Mouse (Mus musculus): ENCODE measurements around the gene Fam234b. TPM values are rescaled to one million over a fixed set of nuclear protein-coding genes. Genes with fewer than 3 reads are reported as not detected.

The Fam234b gene
- polyA plus RNA-seq, 1 experiment from 2014 or later: 21.2 TPM

DNA sequence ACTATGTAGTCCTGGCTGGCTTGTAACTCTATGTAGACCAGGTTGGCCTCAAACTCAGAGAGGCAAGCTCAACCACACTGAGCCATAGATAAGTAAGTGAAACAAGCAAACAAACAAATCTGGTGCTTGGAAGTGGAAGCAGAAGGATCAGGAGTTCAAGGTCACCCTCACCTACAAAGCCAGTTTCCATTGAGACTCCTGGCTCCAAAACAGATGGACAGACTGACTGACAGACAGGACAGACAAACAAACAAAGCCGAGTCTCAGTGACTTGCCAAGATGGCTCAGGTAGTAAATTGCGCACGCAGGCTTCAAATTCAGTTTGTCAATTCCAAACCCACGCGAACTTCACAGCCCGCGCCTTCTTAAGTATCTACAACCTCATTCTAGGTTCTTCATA, 331 bp upstream of the Fam234b start:
- H3K36me3 ChIP-seq (ENCODE audit: control insufficient read depth, insufficient read depth, low read length): no peaks in the 10 kb centered on the region
- 23% methylated on average over 7 of the region's 7 CpGs for WGBS
- DNase-seq (ENCODE audit: low spot score) (no peak), ATAC-seq (ENCODE audit: insufficient number of reproducible peaks, low FRiP score, low TSS enrichment, low read depth) (no peak)
- H3K9ac ChIP-seq (ENCODE audit: low read length): peak overlapping the region; percentile 89; the same call in 1 of the 2 replicates
- H3K27ac ChIP-seq (replicated peaks; ENCODE audit: low read depth, low read length): no peak overlapping the region
- no peaks in the 10 kb centered on the region for H3K9me3 ChIP-seq (ENCODE audit: control insufficient read depth, low read length)
- H3K4me2 ChIP-seq (ENCODE audit: low read depth, severe bottlenecking): peak overlapping the region; percentile 79
- H3K4me3 ChIP-seq (ENCODE audit: low read depth, low read length): peak overlapping the region; percentile 78
- no peaks in the 10 kb centered on the region for H3K27me3 ChIP-seq (ENCODE audit: control insufficient read depth, insufficient read depth, low read length)
- H3K4me1 ChIP-seq (ENCODE audit: control insufficient read depth, insufficient read depth, low read length): 0 out of 2 replicates have a peak, but pooled peaks cover 6% of the 10 kb centered on the region

DNA sequence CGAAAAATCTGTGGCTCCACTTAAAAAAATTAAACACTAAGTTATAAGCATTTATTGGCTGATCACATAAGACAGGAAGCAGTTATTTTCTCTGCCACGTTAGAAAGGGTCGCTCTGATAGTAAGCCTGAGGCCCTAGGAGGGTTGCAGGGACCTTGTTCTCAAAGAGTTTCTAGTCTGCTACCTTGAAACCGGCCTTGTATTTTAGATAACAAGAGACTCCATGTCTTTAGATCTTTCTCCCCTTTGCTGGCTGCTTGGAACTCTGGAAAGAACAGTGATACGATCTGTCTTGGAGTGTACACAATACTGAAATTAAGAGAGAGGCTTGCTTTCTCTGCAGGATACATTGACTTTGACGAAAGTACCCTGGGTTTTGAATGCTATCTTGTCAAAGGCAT, 949 bp downstream of the Fam234b start:
- Histone ChIP-seq H3K4me2 (ENCODE audit: low read depth, severe bottlenecking) (peak overlapping the region; percentile 79), H3K27me3 (ENCODE audit: control insufficient read depth, insufficient read depth, low read length) (no peaks in the 10 kb centered on the region), H3K4me1 (ENCODE audit: control insufficient read depth, insufficient read depth, low read length) (0 out of 2 replicates have a peak, but pooled peaks cover 6% of the 10 kb centered on the region), H3K4me3 (ENCODE audit: low read depth, low read length) (peak overlapping the region; percentile 78), H3K9me3 (ENCODE audit: control insufficient read depth, low read length) (no peaks in the 10 kb centered on the region), H3K36me3 (ENCODE audit: control insufficient read depth, insufficient read depth, low read length) (no peaks in the 10 kb centered on the region), H3K9ac (ENCODE audit: low read length) (no peak overlapping the region), H3K27ac (replicated peaks; ENCODE audit: low read depth, low read length) (no peak overlapping the region)
- WGBS: 60% methylated on average over 6 of the region's 6 CpGs
- DNase-seq (ENCODE audit: low spot score) (no peak), ATAC-seq (ENCODE audit: insufficient number of reproducible peaks, low FRiP score, low TSS enrichment, low read depth) (no peak)

DNA sequence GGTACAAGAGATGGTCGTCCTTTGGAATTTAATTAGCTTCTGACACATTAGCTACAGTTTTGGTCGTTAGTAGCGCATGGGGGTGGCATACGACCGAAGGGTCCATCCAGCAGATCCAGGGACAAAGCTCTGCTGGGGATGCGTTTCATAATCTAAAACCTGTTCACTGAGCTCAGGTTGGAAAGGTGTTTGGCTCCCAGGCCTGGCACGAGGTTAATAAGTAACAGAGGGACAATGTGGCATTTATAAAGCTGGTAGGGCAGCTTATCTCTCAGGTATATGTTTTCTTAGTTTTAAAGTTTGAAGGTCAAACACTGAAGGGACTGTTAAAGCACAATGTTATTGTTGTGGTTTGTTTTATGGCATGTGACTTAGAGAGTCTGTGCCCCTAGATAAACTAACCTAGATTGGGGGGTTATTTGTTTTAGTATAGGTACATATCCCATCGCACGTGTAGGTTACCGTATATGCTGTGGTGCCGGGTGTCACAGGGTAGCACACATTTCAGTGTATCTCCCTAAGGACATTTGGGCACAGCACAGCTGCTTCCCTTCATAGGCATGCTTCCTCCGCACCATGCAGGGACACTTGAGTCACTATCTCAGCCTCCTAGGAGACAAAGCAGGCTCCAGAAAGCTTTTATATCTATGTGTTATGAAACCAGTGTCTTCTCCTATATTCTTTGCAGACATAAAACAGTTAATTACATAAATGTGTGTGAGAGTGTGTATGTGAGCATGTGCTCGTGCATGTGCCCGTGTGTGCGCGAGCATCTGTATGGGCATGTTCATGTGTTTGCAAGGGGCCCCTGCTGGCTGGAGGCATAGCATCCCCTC, 2.6 kb downstream of the Fam234b start:
- H3K27ac ChIP-seq (replicated peaks; ENCODE audit: low read depth, low read length): no peak overlapping the region
- no peak overlapping the region for H3K4me2 ChIP-seq (ENCODE audit: low read depth, severe bottlenecking)
- H3K9ac ChIP-seq (ENCODE audit: low read length): no peak overlapping the region; the same call in 1 of the 2 replicates
- 0 out of 2 replicates have a peak, but pooled peaks cover 6% of the 10 kb centered on the region for H3K4me1 ChIP-seq (ENCODE audit: control insufficient read depth, insufficient read depth, low read length)
- no peaks in the 10 kb centered on the region for H3K36me3 ChIP-seq (ENCODE audit: control insufficient read depth, insufficient read depth, low read length)
- DNase-seq (ENCODE audit: low spot score) (no peak), ATAC-seq (ENCODE audit: insufficient number of reproducible peaks, low FRiP score, low TSS enrichment, low read depth) (no peak)
- no peaks in the 10 kb centered on the region for H3K9me3 ChIP-seq (ENCODE audit: control insufficient read depth, low read length)
- 87% methylated on average over 16 of the region's 16 CpGs for WGBS
- no peaks in the 10 kb centered on the region for H3K27me3 ChIP-seq (ENCODE audit: control insufficient read depth, insufficient read depth, low read length)
- H3K4me3 ChIP-seq (ENCODE audit: low read depth, low read length): no peak overlapping the region

DNA sequence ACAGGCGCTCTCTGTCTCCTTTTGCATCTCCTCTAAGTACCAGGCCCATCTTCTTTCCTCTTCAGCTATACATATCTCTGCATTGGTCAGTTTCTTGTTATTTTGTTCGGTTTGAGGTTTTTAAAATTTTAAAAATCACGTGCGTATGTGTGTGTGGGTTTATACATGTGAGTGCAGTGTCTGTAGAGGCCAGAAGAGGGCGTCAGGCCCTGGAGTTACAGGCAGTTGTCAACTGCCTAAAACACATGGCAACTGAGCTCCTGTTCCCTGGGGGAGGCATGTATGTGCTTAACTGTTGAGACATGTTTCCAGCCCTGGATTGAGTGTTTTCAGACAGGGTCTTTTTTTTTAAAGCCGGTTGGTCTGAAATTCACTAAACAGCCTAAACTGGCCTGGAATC, 4.9 kb downstream of the Fam234b start:
- Histone ChIP-seq H3K9me3 (ENCODE audit: control insufficient read depth, low read length) (no peaks in the 10 kb centered on the region), H3K36me3 (ENCODE audit: control insufficient read depth, insufficient read depth, low read length) (no peaks in the 10 kb centered on the region), H3K4me2 (ENCODE audit: low read depth, severe bottlenecking) (no peak overlapping the region), H3K27me3 (ENCODE audit: control insufficient read depth, insufficient read depth, low read length) (no peaks in the 10 kb centered on the region), H3K4me1 (ENCODE audit: control insufficient read depth, insufficient read depth, low read length) (0 out of 2 replicates have a peak, but pooled peaks cover 6% of the 10 kb centered on the region), H3K9ac (ENCODE audit: low read length) (no peak overlapping the region), H3K4me3 (ENCODE audit: low read depth, low read length) (no peak overlapping the region), H3K27ac (replicated peaks; ENCODE audit: low read depth, low read length) (no peak overlapping the region)
- DNase-seq (ENCODE audit: low spot score) (no peak), ATAC-seq (ENCODE audit: insufficient number of reproducible peaks, low FRiP score, low TSS enrichment, low read depth) (no peak)
- WGBS: 83% methylated on average over 6 of the region's 6 CpGs

DNA sequence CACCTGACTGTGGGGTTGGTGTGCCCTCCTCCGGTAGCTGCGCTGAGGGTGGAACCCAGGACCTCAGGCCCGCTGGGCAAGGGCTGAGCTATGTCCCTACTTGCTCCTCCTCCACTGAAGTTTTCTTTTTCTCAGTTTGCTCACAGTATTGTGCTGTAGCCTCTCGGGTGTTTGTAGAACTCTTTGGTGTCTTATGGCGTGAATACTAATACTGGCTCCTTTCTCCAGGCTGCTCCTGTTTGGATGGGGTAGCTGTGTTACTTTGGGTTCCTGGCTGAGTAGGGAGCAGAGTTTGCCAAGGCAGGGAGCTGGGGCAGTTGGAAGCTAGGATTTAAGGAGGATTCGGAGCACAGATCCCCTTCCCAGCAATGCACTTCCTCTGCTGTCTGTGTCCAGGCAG, 6.0 kb downstream of the Fam234b start:
- H3K36me3 ChIP-seq (ENCODE audit: control insufficient read depth, insufficient read depth, low read length): no peaks in the 10 kb centered on the region
- H3K4me3 ChIP-seq (ENCODE audit: low read depth, low read length): no peak overlapping the region
- no peak overlapping the region for H3K4me2 ChIP-seq (ENCODE audit: low read depth, severe bottlenecking)
- no peaks in the 10 kb centered on the region for H3K27me3 ChIP-seq (ENCODE audit: control insufficient read depth, insufficient read depth, low read length)
- H3K9me3 ChIP-seq (ENCODE audit: control insufficient read depth, low read length): no peaks in the 10 kb centered on the region
- WGBS: 70% methylated on average over 6 of the region's 6 CpGs
- H3K9ac ChIP-seq (ENCODE audit: low read length): no peak overlapping the region
- H3K27ac ChIP-seq (replicated peaks; ENCODE audit: low read depth, low read length): no peak overlapping the region
- DNase-seq (ENCODE audit: low spot score) (no peak), ATAC-seq (ENCODE audit: insufficient number of reproducible peaks, low FRiP score, low TSS enrichment, low read depth) (no peak)
- H3K4me1 ChIP-seq (ENCODE audit: control insufficient read depth, insufficient read depth, low read length): 0 out of 2 replicates have a peak, but pooled peaks cover 1% of the 10 kb centered on the region

DNA sequence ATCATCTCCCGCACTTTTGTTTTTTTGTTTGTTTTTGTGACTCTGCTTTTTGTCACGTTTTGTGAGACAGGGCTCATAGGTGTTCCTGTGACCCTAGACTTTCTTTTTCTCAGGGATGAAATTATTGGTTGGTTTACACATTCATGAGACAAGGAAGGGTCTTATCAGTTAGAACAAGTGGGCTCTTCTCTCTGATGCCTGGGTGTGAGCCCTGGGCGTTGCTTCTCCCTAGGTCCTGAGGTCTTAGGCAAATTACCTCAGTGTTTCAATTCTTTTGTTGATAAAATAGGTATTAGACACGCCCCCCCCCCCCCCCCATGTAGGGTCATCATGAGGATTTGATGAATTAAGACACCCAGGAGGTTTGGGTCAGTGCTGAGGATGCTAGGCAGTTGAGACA, 7.1 kb downstream of the Fam234b start:
- H3K27ac ChIP-seq (replicated peaks; ENCODE audit: low read depth, low read length): no peak overlapping the region
- no peaks in the 10 kb centered on the region for H3K9me3 ChIP-seq (ENCODE audit: control insufficient read depth, low read length)
- DNase-seq (ENCODE audit: low spot score) (no peak), ATAC-seq (ENCODE audit: insufficient number of reproducible peaks, low FRiP score, low TSS enrichment, low read depth) (no peak)
- WGBS: 78% methylated on average over 4 of the region's 4 CpGs
- H3K36me3 ChIP-seq (ENCODE audit: control insufficient read depth, insufficient read depth, low read length): no peaks in the 10 kb centered on the region; the same call in 1 of the 2 replicates
- H3K4me3 ChIP-seq (ENCODE audit: low read depth, low read length): no peak overlapping the region
- no peak overlapping the region for H3K9ac ChIP-seq (ENCODE audit: low read length)
- H3K4me2 ChIP-seq (ENCODE audit: low read depth, severe bottlenecking): no peak overlapping the region
- no peaks in the 10 kb centered on the region for H3K4me1 ChIP-seq (ENCODE audit: control insufficient read depth, insufficient read depth, low read length)
- H3K27me3 ChIP-seq (ENCODE audit: control insufficient read depth, insufficient read depth, low read length): no peaks in the 10 kb centered on the region

DNA sequence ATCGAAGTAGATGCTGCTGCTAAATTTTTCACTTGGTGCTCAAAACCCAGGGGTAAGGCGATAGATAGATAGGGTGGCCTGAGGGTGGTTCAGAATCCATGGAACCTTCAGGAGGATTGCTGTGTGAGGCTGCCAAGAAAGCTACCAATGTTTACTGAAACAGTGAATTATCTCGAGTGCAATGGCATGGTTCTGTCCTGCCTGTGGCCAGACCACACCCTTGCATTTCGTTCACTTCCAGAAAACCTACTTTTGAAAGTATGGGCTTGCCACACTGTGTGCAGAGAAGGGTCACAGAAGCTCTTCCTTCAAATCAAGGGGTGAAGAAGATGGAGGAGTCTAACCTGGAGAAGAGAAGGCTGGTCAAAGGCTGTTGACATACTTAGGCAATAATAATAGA, 8.0 kb downstream of the Fam234b start:
- WGBS: 95% methylated on average over 4 of the region's 4 CpGs
- Histone ChIP-seq H3K4me1 (ENCODE audit: control insufficient read depth, insufficient read depth, low read length) (no peaks in the 10 kb centered on the region), H3K4me2 (ENCODE audit: low read depth, severe bottlenecking) (no peak overlapping the region), H3K36me3 (ENCODE audit: control insufficient read depth, insufficient read depth, low read length) (no peaks in the 10 kb centered on the region; the same call in 1 of the 2 replicates), H3K9me3 (ENCODE audit: control insufficient read depth, low read length) (no peaks in the 10 kb centered on the region), H3K9ac (ENCODE audit: low read length) (no peak overlapping the region), H3K4me3 (ENCODE audit: low read depth, low read length) (no peak overlapping the region), H3K27me3 (ENCODE audit: control insufficient read depth, insufficient read depth, low read length) (no peaks in the 10 kb centered on the region), H3K27ac (replicated peaks; ENCODE audit: low read depth, low read length) (no peak overlapping the region)
- ATAC-seq (ENCODE audit: insufficient number of reproducible peaks, low FRiP score, low TSS enrichment, low read depth) (no peak), DNase-seq (ENCODE audit: low spot score) (no peak)

DNA sequence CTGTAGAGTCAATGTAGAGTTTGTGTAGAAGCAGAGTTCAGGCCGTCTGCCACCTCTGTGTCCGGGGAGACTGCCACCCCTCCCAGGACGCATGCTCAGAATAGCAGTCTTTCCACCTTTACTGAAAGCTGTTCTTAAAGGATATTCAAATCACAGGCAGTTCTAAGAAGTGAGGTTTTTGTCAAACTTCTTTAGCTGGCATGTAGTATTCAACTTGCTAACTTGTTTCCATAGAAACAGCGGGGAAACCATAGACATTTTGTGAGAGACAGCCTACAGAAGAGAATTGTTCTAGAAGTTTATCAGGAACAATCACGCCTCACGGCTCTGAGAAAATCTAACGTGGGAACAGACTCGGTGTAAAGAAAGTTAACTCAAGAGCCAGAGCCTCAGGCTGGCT, 9.1 kb downstream of the Fam234b start:
- Histone ChIP-seq H3K4me1 (ENCODE audit: control insufficient read depth, insufficient read depth, low read length) (no peaks in the 10 kb centered on the region), H3K36me3 (ENCODE audit: control insufficient read depth, insufficient read depth, low read length) (no peaks in the 10 kb centered on the region; the same call in 1 of the 2 replicates), H3K4me3 (ENCODE audit: low read depth, low read length) (no peak overlapping the region), H3K4me2 (ENCODE audit: low read depth, severe bottlenecking) (no peak overlapping the region), H3K9ac (ENCODE audit: low read length) (no peak overlapping the region), H3K27ac (replicated peaks; ENCODE audit: low read depth, low read length) (no peak overlapping the region), H3K27me3 (ENCODE audit: control insufficient read depth, insufficient read depth, low read length) (no peaks in the 10 kb centered on the region), H3K9me3 (ENCODE audit: control insufficient read depth, low read length) (no peaks in the 10 kb centered on the region)
- WGBS: 88% methylated on average over 8 of the region's 8 CpGs
- ATAC-seq (ENCODE audit: insufficient number of reproducible peaks, low FRiP score, low TSS enrichment, low read depth): no peak
- DNase-seq (ENCODE audit: low spot score): no peak
